Mouse (Mus musculus) monocyte, adult 2 months (primary cell): Measurements from ENCODE around the gene Glra1.
A peak's percentile ranks its signal among the peaks of the same experiment; 100 is the strongest.

Experiments used
- DNase-seq, 2 experiments: peaks; one replicate each; pipeline ENCODE4 v3.0.0; 2022; ENCODE audit warnings: low spot score in 2 of 2, low read depth in 1 of 2

The Glra1 gene

DNA sequence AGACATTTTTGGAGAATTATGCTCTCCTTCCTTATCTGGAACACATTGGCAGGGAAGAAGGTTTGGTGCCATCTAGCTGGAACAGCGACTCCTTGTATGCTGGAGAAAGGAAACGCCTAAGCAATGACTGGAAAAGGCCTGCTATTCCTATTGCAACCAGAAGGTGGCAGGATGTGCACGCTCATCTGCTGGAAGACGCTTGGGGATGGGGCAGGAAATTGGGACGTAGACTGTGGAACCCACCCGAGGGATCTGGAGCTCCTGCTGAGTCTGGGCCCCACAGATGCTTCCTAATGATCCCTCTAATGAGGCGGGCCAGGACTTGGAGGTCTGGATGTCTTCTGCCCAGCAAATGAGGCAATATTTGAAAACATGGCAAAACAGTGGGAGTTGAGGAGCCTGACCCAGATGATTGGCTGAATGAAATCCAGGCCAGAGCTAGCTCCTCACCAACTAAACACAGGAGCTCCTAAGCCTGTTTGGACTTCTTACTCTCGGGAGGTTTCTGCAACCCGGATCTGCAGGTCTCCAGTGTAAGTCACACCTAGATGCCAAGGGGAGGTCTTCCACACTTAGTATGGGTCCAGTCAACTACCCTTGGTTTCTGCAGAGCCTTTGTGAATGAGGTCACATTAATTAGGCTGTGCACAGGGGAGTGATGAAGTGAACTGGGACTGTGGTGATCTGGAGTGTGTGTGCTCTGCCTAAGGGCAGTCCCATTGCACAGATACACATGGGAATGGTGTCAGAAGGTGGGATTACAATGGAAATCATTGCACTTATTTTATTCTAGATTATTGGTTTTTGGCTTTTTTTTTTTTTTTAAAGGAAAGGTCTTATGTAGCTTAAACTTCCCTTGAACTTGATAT is 89.0 kb downstream of the Glra1 start:
- peak in 1 of 2 experiments; percentile 27 for DNase-seq

DNA sequence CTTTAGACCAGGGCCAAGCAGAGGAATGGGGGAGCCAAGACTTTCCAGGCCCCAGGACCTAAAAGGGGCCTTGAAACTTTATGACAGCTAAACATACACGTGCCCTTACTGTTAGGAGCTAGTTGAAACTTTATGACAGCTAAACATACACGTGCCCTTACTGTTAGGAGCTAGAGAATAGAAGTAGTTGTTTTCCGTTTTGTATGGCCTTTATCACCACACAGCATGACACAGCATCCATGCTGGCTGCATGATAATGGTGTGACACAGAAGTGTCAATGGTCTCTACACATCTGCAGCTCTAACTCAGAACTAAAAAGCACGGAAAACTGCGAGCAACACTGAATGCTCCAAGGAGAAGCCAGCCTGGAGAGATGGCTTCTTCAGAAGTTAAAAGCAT is 90.3 kb downstream of the Glra1 start:
- DNase-seq: no peak

DNA sequence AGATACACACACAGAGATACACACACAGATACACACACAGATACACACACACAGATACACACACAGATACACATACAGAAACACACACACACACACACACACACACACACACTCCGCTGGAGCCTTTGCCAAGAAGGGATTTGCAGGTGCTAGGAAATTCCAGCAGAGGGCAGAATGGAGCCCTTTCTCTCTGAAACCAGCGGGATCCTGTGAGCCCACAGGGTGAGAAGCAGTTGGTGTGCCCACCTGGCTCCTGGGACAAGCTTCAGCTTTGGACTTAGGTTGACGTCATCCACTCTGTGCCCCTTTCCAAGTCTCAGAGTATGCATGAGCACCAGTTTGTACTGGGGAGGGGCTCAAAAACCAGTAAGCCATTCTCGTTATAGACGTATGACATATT is 96.6 kb downstream of the Glra1 start:
- DNase-seq: no peak

DNA sequence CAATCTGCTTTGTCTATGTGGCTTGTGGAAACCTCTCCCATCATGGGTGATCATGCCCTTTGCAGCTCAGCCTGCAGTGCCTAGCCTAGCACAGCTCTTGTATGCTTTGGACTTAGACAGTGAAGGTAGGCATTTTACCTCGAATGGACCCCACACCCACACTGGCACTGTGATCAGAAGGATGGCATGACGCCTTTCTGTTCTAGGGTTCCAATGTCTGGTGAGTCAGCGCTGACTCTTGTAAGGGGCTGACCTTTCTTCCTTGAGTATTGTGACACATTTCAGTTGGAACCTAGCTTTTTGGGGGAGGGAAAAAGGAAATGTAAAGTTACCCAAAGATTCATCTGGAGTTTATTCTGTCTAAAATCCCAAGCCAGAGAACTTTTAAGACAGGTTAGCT is 102.5 kb downstream of the Glra1 start:
- no peak for DNase-seq

DNA sequence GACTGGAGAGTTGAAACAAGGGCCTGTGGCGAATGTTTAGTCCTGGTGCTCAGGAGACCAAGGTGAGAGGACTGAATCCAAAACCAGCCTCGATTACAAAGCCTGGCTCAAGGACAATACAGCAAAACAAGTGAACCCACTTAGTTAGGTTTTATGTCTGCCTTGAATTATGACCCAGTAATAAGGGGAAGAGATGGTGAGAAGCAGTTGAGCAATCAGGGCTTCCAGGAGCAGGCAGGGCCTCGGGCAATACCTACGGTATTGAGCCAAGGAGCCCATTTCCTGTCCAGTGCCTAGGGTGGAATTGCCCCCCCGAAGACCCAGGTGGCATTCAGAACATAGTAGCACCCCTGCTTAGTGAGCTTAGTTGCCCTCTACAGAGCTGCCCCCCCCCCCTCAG is 105.1 kb downstream of the Glra1 start:
- no peak for DNase-seq

DNA sequence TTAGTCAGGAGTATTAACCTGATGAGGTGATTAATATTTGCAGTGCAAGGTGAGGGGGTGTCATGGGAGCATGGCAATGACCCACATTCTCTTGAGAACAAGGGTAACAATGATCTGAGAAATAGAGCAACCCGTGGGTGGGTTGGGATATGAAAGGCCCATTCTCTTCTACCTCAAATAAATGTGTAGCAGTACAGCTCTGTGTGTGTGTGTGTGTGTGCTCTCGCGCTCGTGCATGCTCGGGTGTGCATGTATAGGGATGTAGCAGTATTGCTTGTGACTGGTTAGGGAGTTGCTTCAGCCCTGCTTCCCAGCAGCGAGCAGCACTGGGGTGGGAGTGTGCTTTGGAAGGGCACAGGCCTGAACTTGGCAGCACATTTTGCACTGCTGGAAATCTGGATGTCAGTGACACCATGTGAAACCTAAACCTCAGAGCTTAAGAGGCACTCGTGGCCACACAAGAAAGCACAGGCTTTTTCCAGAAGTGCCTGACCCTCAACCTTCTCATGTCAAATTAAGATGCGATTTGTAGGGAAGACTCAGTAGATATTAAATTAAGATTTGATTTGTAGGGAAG is 106.0 kb downstream of the Glra1 start:
- DNase-seq: no peak

DNA sequence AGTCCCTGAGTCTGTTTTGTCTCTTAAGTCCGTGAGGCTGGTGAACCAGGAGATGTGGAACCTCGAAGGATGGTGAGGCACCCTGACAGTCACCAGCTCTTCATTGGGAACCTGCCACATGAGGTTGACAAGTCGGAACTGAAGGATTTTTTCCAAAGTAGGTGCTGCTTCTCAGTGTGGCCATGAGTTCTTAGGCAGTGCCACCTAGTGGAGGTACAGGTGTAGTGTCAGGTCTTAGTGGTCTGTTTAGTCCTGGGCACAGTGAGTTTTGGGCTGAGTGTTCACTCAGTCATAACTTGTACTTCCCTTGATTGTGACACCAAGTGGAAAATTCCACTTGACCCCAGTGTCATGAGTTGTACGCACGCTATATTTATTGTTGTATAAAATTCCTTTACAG is 110.1 kb downstream of the Glra1 start:
- no peak for DNase-seq

DNA sequence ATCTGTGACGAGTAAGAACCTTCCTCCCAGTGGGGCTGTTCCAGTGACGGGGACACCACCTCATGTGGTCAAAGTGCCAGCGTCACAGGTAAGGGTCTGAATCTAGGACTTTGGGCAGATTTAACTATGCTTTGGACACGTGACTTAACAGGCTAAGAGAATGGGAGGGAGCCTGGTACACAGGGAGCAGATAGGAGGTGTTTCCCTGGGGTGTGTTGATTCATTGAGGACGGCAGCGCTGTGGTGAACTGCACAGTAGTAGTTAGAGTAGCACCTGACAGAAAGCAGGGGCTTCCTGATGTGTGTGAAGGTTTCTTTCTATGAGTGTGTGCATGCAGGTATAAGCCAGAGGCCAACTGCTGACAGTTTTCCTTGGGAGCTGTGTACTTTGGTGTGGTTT is 111.8 kb downstream of the Glra1 start:
- no peak for DNase-seq

DNA sequence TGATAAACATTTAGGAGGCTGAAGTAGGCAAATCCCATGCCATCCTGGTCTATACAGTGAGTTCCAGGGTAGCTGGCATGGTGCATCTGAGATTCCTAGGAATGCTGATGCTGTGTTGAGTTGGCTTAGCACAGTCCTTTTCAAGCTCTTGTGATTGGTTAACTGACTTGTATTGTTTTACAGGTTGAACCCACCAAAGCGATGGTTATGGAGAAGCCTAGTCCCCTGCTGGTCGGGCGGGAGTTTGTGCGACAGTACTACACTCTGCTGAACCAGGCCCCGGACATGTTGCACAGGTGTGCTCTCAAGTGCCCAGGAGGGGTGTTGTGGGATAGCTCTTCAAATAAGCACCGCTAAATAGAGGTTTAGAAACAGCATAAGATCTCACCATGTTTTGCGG is 122.6 kb downstream of the Glra1 start:
- no peak for DNase-seq

DNA sequence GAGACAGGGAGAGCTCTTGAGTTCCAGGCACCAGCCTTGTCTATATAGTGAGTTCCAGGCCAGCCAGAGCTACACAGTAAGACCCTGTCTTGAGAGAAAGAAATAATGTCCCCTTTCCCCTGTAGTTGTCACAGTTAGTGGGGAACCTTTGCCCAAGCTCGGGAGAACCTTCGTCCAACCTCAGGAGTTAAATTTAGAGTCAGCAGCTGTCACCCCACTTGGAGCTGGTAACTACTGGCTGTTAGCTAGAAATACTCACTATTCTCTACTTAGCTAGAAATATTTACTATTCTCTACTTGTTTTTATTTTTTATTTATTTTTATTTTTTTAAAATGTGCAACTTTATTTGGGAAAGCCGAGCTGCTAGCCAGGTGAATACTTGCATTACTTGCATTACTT is 134.8 kb downstream of the Glra1 start:
- DNase-seq: no peak

DNA sequence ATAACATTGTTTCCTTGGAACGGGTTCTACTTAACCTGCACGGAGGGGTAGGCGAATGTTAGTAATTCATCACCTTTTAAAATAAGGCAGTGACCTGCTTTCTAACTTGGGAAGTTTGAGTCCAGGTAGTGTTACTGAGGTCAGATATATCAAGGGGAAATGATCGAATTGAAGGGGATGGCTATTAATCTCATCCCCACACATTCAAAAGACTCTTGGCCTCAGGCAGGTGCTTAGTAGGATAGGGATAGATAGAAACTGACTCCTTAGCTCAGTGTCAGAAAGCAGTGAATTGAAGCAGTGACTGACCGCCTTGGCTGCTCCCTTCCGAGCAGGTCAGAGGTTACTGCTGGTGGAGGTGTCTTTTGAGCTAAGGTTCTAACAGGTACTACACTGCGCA is 136.5 kb downstream of the Glra1 start:
- no peak for DNase-seq

DNA sequence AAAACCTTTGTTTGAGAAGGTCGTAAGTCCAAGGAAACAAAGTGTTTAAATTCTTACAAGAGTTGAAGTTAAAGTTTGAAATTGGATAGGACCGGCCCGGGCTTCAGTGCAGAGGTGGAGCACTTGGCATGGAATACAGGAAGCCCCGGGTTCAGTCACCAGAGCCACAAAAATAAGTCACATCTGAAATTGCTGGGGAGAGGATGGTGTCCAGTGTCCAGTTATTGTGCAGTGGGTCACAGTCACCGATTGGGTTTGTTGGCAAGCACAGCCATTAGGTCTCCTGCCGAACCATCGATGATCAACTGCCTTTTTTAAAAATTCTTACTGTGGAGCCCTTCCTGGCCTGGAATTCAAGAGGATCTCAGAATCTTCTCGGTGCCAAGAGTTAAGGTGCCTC is 137.2 kb downstream of the Glra1 start:
- no peak for DNase-seq

DNA sequence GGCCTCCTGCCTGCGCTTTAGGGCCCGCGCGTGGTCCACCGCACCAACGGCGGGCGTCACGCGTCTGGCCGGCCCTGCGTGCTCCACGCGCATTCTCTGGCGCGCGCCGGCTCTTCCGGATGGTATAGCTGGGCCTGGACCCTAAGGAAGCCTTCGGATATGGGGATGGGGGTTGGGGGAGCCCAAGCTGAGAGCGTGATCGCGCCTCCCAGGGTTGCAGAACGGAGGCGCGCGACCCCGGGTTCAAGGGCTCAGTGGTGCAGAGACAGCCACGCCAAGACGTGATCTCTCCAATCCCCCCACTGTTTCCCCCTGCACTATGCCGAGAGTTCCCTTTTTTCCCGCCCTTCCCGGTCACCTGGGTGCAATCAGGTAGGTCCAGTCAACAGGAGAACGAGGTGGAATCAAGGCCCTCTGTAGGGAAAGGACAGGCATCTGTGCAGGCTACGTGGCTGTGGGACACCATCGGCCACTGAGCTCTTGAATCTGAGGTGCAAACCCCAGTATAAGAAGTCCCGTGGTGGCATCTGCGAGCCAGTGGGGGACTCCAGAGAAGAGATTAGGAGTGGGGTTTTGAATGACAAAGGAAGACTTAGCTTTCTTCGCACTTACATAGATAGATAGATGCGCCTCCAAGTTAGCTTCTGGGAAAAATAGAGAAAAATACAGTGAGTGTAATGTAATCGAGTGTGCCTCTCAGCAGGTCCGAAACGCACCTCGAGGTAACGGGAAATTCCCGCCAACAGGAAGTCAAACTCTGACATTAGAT is 137.9 kb downstream of the Glra1 start:
- DNase-seq: peak in 1 of 2 experiments; percentile 24

DNA sequence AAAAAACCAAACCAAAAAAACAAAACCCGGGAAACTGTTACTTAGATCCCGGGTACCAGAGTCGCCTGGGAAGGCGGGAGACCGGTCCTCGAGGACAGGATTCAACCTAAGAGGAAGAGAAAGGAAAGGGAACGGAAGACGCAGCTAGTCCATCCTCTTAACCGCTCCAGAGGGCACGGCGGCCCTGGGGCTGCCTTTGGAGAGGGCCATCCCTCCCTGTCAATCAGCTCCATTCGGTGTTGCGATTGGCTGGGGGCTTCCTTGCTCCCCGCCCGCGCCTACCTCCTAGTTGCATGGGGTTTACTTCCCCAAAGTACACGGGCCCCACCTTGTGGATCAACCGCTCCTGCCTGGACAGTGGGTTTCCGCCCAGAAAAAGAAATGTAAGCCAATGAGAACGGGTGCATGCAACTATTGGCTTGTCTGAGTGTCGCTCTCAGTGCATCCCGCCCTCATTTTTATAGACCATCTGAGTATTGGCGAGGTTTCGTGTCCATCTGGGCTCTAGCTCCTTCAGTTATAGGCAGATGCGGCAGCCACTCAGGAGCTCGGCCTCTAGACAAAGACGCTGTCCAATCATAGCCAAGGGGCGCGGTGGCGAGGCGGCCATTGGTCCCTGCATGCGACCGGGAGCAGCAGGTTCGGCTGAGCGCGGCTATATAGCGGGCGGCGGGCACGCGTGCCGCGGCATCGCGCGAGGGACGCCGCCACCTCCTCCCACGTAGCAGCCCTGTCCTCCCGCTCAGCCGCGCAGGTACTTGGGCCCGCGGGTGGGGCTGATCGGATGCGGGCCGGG is 138.8 kb downstream of the Glra1 start, which contains the start of gene G3bp1:
Gene G3bp1 (plus strand): TSS at position 638 of the 796 bp plus-strand sequence.
- DNase-seq: peak; percentile 97 to 99

DNA sequence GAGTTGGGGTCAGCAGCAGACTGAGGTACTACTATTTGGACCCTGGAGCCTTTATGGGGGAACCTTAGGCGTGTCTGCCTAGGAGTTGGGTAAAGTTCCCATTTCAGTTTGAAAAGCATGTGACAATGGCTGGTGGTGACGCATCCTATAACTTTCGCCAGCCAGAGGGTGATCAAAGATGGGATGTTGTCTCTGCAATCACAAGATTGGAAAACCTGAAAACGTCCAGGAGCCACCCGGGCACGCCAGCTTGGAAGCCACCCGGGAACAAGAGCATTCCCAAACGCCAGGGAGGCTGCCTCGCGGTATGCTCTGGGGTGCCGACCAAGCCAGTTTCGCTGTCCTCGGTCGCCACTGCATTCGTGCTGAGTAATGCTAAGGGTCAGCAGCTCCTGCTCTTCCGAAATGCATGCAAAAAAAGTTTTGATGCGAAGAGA is 139.4 kb downstream of the Glra1 start:
- DNase-seq: no peak

DNA sequence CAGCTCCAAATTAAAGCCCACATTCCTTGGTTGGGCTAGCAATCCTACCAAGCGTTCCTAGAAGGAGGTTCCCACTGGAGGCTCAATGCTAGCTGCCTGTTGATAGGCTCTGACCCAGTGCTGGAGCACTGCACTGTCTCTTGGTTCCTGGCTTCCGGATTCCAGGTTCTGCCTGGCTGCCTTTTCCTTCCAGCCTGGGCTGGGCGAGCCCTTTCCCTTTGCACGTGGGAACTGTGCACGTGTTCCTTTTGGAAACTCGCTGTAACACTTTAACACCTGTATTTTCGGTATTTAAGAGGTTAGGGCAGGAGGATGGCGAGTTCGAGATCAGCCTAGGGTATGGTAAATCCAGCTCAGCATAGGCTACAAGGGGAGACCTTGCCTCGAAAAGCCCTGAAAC is 140.0 kb downstream of the Glra1 start:
- no peak for DNase-seq

DNA sequence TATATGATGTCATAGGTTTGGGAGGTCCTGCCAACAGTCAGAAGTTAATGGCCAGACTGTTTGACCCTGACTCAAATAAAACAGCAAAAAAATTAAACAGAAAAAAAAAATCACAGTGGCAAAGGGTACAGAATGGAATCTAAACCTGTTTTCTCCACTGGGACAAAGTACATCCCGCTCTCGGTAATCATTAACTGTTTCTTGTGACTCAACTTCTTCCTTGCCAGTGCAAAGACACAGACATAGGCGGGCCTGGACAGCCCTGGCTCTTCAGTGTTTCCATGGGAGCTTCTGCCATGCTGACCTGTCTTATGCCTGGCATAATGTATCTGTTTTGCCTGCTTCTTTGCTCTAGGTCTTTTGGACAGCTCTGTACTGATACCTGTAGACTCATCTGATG is 142.8 kb downstream of the Glra1 start:
- no peak for DNase-seq

DNA sequence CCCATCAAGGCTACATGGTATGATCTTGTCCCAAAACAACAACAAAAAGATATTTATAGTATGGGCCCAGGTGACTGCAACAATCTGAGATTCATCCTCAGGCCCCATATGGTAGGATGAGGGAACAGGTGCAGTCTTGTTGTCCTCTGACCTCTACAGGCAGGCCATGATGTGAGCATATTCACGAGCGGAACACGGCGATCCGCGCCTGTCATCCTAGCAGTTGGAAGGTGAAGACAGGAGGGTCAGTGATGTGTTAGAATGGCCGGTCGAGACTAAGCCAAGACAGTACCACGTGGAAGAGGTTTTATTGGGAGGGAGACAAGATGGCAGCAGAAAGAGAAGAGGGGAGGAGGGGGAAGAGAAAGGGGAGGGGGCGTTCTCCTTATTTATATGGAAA is 143.3 kb downstream of the Glra1 start:
- no peak for DNase-seq
